Mouse (Mus musculus): ENCODE data around the gene Naglu. TPM values are rescaled to one million over a fixed set of nuclear protein-coding genes. Genes with fewer than 3 reads are reported as not detected.
"Not testable (repeated sequence)": the region's sequence is repeated elsewhere in the genome, so short reads cannot be mapped to it uniquely, and the experiment has no call there.

Naglu gene
- polyA plus RNA-seq, 1 experiment from 2014 or later, result 7.0 TPM

DNA sequence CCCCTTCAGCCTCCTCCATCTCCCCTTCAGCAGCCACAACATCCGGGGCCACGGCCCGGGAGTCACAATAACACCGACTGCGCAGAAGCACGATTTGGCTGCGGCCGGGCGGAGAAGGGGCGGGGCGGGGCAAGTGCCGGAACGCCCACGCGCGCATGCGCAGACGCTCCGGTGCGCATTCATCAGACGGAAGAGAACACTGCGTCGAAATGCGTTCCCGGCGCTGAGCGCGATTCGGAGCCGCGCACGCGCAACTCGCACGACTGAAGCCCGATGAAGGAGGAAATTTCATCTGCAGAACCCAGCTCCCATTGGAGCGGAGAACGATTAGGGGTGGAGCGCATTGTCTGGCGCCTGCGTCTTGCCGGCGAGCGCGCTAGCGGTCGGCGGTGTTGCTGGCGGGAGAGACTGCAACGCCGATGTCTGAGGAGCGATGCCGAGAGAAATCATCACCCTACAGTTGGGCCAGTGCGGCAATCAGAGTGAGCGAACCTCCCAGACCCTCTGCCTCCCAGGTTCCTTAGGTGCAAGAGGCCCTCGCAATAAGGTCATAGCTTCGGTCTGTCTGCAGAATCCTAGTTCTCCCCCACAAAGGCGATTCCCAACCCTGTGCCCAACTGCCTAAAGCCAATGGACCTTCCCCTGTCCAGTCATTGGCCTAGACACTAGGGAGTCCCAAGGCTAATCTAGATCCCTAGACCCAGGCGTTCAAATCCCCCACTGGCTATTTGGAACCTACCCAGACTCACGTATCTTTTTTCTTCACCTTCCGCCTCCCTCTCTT is 50.1 kb downstream of the Naglu start, which contains the start of the genes Retreg3 and Tubg1:
Gene Retreg3, minus strand, starts transcription at position 133 of the 784 bp plus-strand sequence.
Gene Tubg1, plus strand, starts transcription at position 178 of the 784 bp plus-strand sequence.
- Histone ChIP-seq H3K9ac (replicated peaks; ENCODE audit: low read depth, low read length) (peak within 1 kb of the TSS; percentile 93), H3K4me2 (ENCODE audit: low read depth, low read length) (peak within 1 kb of the TSS; percentile 91), H3K36me3 (ENCODE audit: control insufficient read depth, insufficient read depth, low read length) (peaks cover 10% of the 10 kb centered on the region; the same call in 1 of the 2 replicates), H3K4me3 (ENCODE audit: low read depth, low read length) (peak within 1 kb of the TSS; percentile 78), H3K27ac (ENCODE audit: low read depth, low read length) (peak within 1 kb of the TSS; percentile 84), H3K27me3 (ENCODE audit: control insufficient read depth, insufficient read depth, low read length) (no peaks in the 10 kb centered on the region), H3K9me3 (ENCODE audit: control insufficient read depth, low read length) (no peaks in the 10 kb centered on the region), H3K4me1 (ENCODE audit: control insufficient read depth, insufficient read depth, low read length) (peaks cover 23% of the 10 kb centered on the region)
- under 1% methylated on average over 61 of the region's 61 CpGs for WGBS
- peak; percentile 94 for ATAC-seq (ENCODE audit: low read depth)

DNA sequence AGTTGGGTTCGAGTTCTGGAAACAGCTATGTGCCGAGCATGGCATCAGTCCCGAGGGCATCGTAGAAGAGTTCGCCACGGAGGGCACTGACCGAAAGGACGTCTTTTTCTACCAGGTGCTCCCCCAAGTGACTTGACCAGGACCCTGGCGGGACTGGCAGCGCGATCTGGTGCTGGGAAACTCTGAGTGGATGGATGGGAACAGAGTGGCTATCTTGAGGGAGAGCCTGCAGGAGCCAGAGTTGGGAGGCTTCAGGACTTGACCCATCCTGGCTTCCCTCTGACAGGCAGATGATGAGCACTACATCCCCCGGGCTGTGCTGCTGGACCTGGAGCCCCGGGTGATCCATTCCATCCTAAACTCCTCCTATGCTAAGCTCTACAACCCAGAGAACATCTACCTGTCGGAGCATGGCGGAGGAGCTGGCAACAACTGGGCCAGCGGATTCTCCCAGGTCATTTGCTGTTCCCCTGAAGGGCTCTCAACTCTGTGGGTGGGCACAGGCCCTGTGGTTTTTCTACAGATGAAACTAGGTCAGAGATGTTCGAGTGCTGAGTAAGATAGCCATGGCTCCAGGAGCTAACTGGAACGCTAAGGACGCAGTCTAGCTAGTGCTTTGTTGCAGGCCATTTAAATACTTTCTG is 50.9 kb downstream of the Naglu start:
- WGBS, result 23% methylated on average over 19 of the region's 19 CpGs
- Histone ChIP-seq H3K9ac (replicated peaks; ENCODE audit: low read depth, low read length) (peak overlapping the region; percentile 65), H3K36me3 (ENCODE audit: control insufficient read depth, insufficient read depth, low read length) (peaks cover 14% of the 10 kb centered on the region; the same call in 1 of the 2 replicates), H3K9me3 (ENCODE audit: control insufficient read depth, low read length) (no peaks in the 10 kb centered on the region), H3K4me2 (ENCODE audit: low read depth, low read length) (peak overlapping the region; percentile 85), H3K4me1 (ENCODE audit: control insufficient read depth, insufficient read depth, low read length) (peaks cover 23% of the 10 kb centered on the region), H3K27ac (ENCODE audit: low read depth, low read length) (peak overlapping the region; percentile 82), H3K27me3 (ENCODE audit: control insufficient read depth, insufficient read depth, low read length) (no peaks in the 10 kb centered on the region), H3K4me3 (ENCODE audit: low read depth, low read length) (peak overlapping the region; percentile 78)
- no peak for ATAC-seq (ENCODE audit: low read depth)

DNA sequence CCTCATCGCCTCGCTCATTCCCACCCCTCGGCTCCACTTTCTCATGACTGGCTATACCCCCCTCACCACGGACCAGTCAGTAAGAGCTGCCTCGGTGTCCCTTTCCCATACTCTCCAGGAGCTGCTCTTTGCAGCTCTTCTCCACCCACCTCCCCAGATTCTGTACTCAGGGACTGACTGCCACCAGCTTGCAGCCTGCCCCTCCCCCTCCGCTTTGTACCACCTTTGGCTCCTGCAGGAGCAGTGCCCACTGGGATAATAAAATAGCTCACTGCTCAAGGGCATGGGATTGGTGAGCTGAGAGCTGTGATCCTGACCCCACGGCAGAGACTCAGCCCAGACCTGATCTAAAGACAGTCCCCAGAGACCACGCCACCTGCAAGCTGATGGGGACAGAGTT is 54.7 kb downstream of the Naglu start:
- not testable (repeated sequence) for H3K9ac ChIP-seq (replicated peaks; ENCODE audit: low read depth, low read length); H3K4me1 ChIP-seq (ENCODE audit: control insufficient read depth, insufficient read depth, low read length); H3K9me3 ChIP-seq (ENCODE audit: control insufficient read depth, low read length); H3K27me3 ChIP-seq (ENCODE audit: control insufficient read depth, insufficient read depth, low read length); H3K4me3 ChIP-seq (ENCODE audit: low read depth, low read length); H3K27ac ChIP-seq (ENCODE audit: low read depth, low read length); H3K4me2 ChIP-seq (ENCODE audit: low read depth, low read length); ATAC-seq (ENCODE audit: low read depth)
- H3K36me3 ChIP-seq (ENCODE audit: control insufficient read depth, insufficient read depth, low read length), result peaks cover 23% of the 10 kb centered on the region; the same call in 1 of the 2 replicates
- WGBS, result 97% methylated on average over 8 of the region's 8 CpGs

DNA sequence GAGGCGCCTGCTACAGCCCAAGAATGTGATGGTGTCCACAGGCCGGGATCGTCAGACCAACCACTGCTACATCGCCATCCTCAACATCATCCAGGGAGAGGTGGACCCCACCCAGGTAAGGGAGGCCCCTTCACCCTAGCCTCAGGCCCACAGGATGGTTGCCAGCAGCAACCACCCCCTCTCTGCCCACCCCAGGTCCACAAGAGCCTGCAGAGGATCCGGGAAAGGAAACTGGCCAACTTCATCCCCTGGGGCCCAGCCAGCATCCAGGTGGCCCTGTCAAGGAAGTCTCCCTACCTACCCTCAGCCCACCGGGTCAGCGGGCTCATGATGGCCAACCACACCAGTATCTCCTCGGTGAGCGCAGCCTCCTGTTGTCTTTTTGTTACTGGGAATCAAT is 55.2 kb downstream of the Naglu start:
- H3K36me3 ChIP-seq (ENCODE audit: control insufficient read depth, insufficient read depth, low read length), result peaks cover 23% of the 10 kb centered on the region; the same call in 1 of the 2 replicates
- whole genome bisulfite sequencing, result 98% methylated on average over 6 of the region's 9 CpGs
- not testable (repeated sequence) for ATAC-seq (ENCODE audit: low read depth)

DNA sequence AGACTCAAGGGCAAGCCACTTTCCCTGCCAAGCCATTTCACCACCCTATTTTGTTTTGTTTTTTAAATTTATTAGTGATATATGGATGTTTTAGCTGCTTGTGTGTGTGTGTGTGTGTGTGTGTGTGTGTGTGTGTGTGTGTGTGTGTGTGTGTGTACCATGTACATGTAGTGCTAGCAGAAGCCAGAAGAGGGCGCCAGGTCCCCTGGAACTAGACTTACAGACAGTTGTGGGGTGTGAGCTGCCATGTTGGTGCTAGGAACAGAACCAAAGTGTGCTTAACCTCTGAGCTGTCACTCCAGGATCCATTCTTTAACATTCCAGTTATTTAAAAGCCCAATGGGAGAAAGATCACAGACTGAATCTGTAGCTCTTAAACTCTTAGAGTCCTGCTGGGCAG is 57.3 kb downstream of the Naglu start:
- ATAC-seq (ENCODE audit: low read depth), result no peak
- 75% methylated on average over 1 of the region's 1 CpGs for WGBS
- H3K9ac ChIP-seq (replicated peaks; ENCODE audit: low read depth, low read length), result no peak overlapping the region
- no peak overlapping the region for H3K4me3 ChIP-seq (ENCODE audit: low read depth, low read length)
- H3K27ac ChIP-seq (ENCODE audit: low read depth, low read length), result no peak overlapping the region
- H3K36me3 ChIP-seq (ENCODE audit: control insufficient read depth, insufficient read depth, low read length), result peaks cover 23% of the 10 kb centered on the region; the same call in 1 of the 2 replicates
- no peak overlapping the region for H3K4me2 ChIP-seq (ENCODE audit: low read depth, low read length)
- H3K9me3 ChIP-seq (ENCODE audit: control insufficient read depth, low read length), result no peaks in the 10 kb centered on the region
- no peaks in the 10 kb centered on the region for H3K27me3 ChIP-seq (ENCODE audit: control insufficient read depth, insufficient read depth, low read length)
- no peaks in the 10 kb centered on the region for H3K4me1 ChIP-seq (ENCODE audit: control insufficient read depth, insufficient read depth, low read length)

More for the DNA sequence above, 55.2 kb downstream of the Naglu start:
- not testable (repeated sequence) for H3K27ac ChIP-seq (ENCODE audit: low read depth, low read length); H3K9me3 ChIP-seq (ENCODE audit: control insufficient read depth, low read length); H3K4me2 ChIP-seq (ENCODE audit: low read depth, low read length); H3K4me3 ChIP-seq (ENCODE audit: low read depth, low read length); H3K27me3 ChIP-seq (ENCODE audit: control insufficient read depth, insufficient read depth, low read length); H3K9ac ChIP-seq (replicated peaks; ENCODE audit: low read depth, low read length); H3K4me1 ChIP-seq (ENCODE audit: control insufficient read depth, insufficient read depth, low read length)

Small RNA genes within 50 kb of the gene (microRNA-seq; reads per million reads assigned to microRNA genes)
- gene Mir6928, result 0.85 reads per million

Other genes with a start within 250 kb of the Naglu start
- gene Stat5b, start 219.3 kb upstream of the Naglu start, polyA plus RNA-seq (2014; fragmentation: Nextera tagmentation; extraction: Ambion mirVana), result 17.3 and 19.7 TPM in 2 replicates
- gene Stat5a, start 210.7 kb upstream of the Naglu start, polyA plus RNA-seq (2014; fragmentation: Nextera tagmentation; extraction: Ambion mirVana), result 1.3 and 1.8 TPM in 2 replicates
- 45.6 and 77.7 TPM in 2 replicates for gene Stat3, start 130.5 kb upstream of the Naglu start, polyA plus RNA-seq (2014; fragmentation: Nextera tagmentation; extraction: Ambion mirVana)
- 5.3 and 20.4 TPM in 2 replicates for gene Cavin1, start 99.1 kb upstream of the Naglu start, polyA plus RNA-seq (2014; fragmentation: Nextera tagmentation; extraction: Ambion mirVana)
- gene Atp6v0a1, start 60.6 kb upstream of the Naglu start, polyA plus RNA-seq (2014; fragmentation: Nextera tagmentation; extraction: Ambion mirVana), result 147 and 175 TPM in 2 replicates
- gene Hsd17b1, start 8.4 kb downstream of the Naglu start, polyA plus RNA-seq (2014; fragmentation: Nextera tagmentation; extraction: Ambion mirVana), result 0.35 TPM in 1 of 2 replicates, not detected in the other
- 38.3 and 39.2 TPM in 2 replicates for gene Coasy, start 12.6 kb downstream of the Naglu start, polyA plus RNA-seq (2014; fragmentation: Nextera tagmentation; extraction: Ambion mirVana)
- 84.6 and 95.7 TPM in 2 replicates for gene Mlx, start 17.3 kb downstream of the Naglu start, polyA plus RNA-seq (2014; fragmentation: Nextera tagmentation; extraction: Ambion mirVana)
- 17.0 and 19.0 TPM in 2 replicates for gene Psmc3ip, start 25.4 kb downstream of the Naglu start, polyA plus RNA-seq (2014; fragmentation: Nextera tagmentation; extraction: Ambion mirVana)
- gene Retreg3, start 49.9 kb downstream of the Naglu start, polyA plus RNA-seq (2014; fragmentation: Nextera tagmentation; extraction: Ambion mirVana), result 10.6 and 17.6 TPM in 2 replicates
- gene Tubg1, start 49.9 kb downstream of the Naglu start, polyA plus RNA-seq (2014; fragmentation: Nextera tagmentation; extraction: Ambion mirVana), result 63.3 and 63.7 TPM in 2 replicates
- gene Tubg2, start 85.9 kb downstream of the Naglu start, polyA plus RNA-seq (2014; fragmentation: Nextera tagmentation; extraction: Ambion mirVana), result 48.5 and 62.6 TPM in 2 replicates
- 7.5 and 8.3 TPM in 2 replicates for gene Cntnap1, start 100.5 kb downstream of the Naglu start, polyA plus RNA-seq (2014; fragmentation: Nextera tagmentation; extraction: Ambion mirVana)
- gene Plekhh3, start 101.3 kb downstream of the Naglu start, polyA plus RNA-seq (2014; fragmentation: Nextera tagmentation; extraction: Ambion mirVana), result 7.2 and 10.5 TPM in 2 replicates
- 0.12 and 0.30 TPM in 2 replicates for gene Ccr10, start 105.4 kb downstream of the Naglu start, polyA plus RNA-seq (2014; fragmentation: Nextera tagmentation; extraction: Ambion mirVana)
- 28.4 and 30.7 TPM in 2 replicates for gene Ezh1, start 156.5 kb downstream of the Naglu start, polyA plus RNA-seq (2014; fragmentation: Nextera tagmentation; extraction: Ambion mirVana)
- 63.1 and 103 TPM in 2 replicates for gene Ramp2, start 176.0 kb downstream of the Naglu start, polyA plus RNA-seq (2014; fragmentation: Nextera tagmentation; extraction: Ambion mirVana)
- gene Vps25, start 183.7 kb downstream of the Naglu start, polyA plus RNA-seq (2014; fragmentation: Nextera tagmentation; extraction: Ambion mirVana), result 121 and 134 TPM in 2 replicates
- gene Wnk4, start 190.6 kb downstream of the Naglu start, polyA plus RNA-seq (2014; fragmentation: Nextera tagmentation; extraction: Ambion mirVana), result 4.2 and 5.9 TPM in 2 replicates
- 0.75 and 0.86 TPM in 2 replicates for gene Cntd1, start 209.0 kb downstream of the Naglu start, polyA plus RNA-seq (2014; fragmentation: Nextera tagmentation; extraction: Ambion mirVana)
- 242 and 258 TPM in 2 replicates for gene Coa3, start 209.1 kb downstream of the Naglu start, polyA plus RNA-seq (2014; fragmentation: Nextera tagmentation; extraction: Ambion mirVana)
- gene Becn1, start 232.3 kb downstream of the Naglu start, polyA plus RNA-seq (2014; fragmentation: Nextera tagmentation; extraction: Ambion mirVana), result 178 and 182 TPM in 2 replicates
- 73.3 and 88.3 TPM in 2 replicates for gene Psme3, start 246.2 kb downstream of the Naglu start, polyA plus RNA-seq (2014; fragmentation: Nextera tagmentation; extraction: Ambion mirVana)